Mouse (Mus musculus) adrenal gland, postnatal 10 days (tissue): ENCODE results near the gene Fibcd1. TPM values are rescaled to one million over a fixed set of nuclear protein-coding genes. Genes with fewer than 3 reads are reported as not detected.

Experiments used
- DNase-seq: peaks from one replicate; pipeline ENCODE4 v3.0.0; 2021; ENCODE audit warnings: mixed read lengths
- long read RNA-seq, 2 experiments: library from polyadenylated mRNA; stranded (forward); transcript quantifications; one replicate each; pipeline ENCODE4 v2.0.0; 2021
- total RNA-seq, 2 experiments: library from RNA; stranded (reverse); gene quantifications; 2 replicates each; pipeline ENCODE4 v1.2.3; 2021

The Fibcd1 gene
- total RNA-seq = under 1 TPM; 0.27 to 0.39 TPM
- long read RNA-seq, experiment 1 = 0 reads
- long read RNA-seq, experiment 2 = 0 reads

DNA sequence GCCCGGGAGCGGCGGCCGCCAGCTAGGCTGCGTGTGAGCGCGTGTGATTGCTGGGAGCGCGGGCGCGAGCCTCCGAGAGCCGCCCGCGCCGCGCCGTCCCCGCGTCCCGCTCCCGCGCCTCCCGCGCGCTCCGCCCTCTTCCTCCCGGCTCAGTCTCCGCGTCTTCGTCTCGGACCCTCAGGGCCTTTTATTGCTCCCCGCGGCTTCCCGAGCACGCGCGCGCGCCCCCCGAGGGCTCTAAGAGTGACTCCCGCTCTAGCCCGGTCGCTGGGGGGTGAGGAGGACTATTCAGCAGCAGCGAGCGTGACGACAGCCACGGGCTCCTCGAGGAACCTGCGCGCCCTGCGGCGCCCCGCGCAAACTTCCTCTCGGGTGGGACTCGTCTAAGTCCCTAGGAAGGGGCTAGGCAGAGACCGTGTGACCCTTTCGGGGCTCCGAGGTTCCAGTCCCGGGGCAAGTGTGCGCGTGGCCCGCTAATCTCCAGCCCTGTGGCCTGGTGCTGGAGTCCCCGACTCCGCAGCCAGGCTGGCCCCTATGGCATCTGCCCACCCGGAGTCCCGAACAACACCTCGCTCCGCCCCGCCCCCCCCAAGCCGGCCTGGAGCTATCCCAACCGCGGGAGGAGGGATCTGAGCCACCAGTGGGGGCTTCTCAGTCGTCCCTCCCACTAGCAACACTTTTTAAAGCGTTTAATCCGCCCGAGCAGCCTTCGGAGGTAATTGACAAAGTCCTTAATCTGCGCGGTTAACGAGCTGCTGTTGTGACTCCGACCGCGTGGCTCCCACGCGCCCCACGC lies at the start of gene Fibcd1:
Gene Fibcd1 (minus strand): TSS at position 110 of the 796 bp plus-strand sequence.
- DNase-seq = peak; percentile 27

DNA sequence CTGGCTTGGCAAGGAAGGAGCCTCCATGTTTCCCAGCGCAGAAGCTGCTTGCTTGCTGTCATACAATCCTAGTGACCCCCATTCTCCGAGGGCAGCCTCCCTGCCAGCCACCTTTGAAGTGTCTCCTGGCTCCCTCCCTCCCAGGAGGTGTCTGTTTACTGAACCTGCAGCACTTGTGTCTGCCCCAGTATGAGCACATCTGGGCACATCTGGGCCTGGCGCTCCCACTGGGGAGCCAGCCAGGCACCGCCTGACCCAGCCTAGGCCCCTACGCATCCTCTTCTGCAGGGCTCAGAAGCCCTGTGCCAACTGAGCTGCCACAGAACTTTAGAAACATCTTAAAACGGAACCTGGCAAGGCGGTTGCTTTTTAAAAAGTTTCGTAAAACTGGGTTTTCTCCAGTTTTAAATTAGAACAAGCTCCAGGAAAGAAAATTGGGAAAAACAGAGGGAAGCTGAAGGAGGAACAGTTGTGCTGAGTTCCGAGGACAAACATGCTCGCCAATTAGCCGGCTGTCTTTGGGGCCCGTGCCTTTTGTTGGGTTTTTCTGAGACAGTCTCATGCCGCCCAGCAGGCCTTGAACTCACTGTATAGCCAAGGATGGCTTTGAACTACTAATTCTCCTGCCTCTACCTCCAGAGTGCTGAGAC lies 48.5 kb upstream of the Fibcd1 start:
- no peak for DNase-seq

DNA sequence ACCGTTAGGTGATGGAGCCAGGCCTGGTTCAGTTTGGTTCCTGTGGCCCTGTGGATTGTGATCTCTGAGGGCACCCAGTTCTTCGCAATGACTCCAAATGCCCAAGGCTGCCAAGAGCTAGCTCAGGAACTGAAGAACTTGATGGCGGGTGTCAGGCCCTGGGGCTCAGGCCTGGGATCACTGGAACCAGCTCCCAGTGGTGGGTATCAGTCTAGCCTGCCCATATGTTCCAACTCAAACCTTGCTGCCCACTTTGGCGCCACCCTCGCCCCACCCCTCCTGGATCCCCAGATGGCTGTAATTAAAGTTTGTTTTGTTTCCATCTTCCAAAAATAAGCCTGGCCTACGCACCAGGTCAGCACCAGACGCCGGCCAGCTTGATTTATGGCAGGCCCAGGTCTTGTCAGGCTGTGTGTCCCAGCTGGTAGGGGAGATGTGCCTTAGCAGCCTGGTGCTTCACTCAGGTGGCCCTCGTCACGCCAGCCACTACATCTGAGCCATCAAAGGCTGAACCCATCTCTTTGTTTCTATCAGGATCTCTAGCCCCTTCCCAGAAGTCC lies 47.4 kb upstream of the Fibcd1 start:
- DNase-seq = no peak

DNA sequence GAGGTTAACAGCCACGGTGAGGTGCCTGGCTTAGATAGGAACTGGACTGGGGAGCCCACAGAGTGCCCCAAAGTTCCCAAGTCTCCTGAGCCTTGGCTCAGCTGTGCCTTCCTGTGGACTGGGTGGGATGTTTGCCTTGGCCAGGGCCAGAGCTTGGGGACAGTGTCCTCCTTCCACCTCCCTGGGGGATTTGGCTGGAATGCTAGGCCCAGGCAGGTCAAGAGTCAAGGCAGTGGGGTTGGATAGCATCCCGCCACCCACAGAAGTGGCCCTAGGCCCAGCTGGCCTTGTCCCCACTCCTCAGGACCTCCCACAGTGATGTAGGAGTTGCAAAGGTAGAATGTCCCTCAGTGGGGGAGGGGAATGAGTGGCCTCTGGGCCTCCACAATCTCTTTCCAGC lies 45.4 kb upstream of the Fibcd1 start:
- DNase-seq = peak; percentile 62

DNA sequence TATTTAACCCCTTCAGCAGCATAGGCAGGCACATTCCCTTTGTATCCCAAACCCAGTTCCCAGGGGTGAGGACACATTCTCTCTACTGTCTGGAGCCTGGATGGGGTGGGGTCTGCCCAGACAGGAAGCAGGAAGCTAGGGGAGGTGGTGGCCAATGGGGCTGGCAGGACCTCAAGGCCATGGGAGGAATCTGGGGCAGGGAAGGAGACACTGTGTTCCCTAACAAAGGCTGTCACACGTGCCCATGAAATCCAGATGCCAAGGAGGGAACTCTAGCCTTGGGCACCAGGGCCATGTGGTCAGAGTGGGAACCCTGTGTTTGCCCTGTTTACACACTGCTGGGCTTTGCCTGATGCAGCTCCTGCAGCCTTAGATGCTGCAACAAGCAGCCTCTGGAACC lies 43.1 kb upstream of the Fibcd1 start:
- DNase-seq = peak; percentile 51

DNA sequence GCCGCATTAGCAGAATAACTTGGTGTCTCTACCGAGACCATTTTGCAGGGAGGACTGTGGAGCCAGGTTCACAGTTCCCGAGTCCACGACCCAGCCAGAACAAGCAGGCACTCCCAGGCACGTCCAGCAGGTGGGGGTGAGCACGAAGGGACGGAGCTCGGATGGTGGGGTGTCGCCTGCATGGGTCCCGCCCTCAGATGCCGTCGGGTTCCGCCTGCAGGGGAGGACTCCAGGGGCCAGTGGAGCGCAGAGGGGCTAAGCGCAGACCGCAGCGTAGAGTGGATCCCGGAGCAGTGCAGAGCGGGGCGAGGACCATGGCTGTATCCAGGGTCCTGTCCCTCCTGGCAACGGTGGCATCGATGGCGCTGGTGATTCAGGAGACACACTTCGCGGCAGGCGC lies 41.2 kb upstream of the Fibcd1 start, which contains the start of gene Lamc3:
Gene Lamc3 (plus strand): TSS at position 262 of the 400 bp plus-strand sequence.
- DNase-seq = peak; percentile 81

DNA sequence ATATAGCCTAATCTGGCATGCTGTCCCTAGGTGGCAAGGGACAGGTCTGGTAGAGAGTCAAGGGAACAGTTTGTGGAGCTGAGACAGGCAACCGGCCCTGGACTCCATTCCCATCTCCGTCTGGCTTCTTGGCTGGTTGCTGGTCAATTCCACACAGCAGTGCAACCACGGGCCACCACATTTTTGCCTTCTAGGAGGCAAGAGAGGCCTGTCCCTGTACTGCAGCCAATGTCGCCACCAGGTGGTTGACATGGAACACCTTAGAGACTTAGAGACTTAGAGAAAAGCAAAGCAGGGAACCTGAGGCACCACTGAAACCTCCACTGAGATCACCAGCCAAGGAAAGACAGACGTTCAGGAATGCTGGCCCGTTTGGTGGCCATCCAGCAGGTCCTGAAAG lies 39.0 kb upstream of the Fibcd1 start:
- DNase-seq = peak; percentile 64

DNA sequence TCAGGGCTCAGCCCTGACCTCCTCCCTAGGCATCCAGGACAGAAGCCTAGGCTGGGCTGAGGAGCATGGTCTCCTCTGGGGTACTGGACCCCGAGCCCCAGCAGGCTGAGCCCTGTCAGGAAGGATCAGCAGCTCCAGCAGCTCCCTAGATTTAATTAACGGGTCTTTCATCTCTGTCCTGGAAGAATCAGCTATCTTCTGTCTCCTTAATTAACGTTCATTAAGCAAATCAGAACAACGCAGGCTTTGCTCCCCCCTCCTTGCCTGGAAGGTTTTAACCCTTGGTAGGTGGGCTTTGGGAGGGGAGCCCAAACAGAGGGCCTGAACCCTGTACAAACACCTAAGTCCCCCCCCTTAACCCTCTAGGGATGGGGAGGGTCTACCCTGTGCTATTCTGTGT lies 37.3 kb upstream of the Fibcd1 start:
- no peak for DNase-seq

DNA sequence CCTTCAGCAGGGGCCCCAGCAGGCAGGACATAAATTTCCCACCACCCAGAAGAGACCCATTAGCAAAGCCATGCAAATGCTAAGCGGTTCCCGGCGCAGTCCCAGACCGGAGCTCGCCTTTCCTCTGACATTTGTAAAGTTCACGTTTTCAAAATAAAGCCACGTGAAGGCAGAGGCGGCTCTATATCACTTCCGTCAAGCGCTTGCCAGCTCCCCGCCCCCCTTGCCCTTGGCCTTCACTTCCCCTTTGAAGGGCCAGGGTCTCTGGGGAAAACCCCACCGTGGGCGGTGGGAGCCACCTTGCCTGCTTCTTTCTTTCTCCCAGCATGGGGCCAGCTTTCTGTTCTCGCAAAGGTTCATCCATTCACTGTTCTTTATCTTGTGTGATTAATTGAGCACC lies 35.1 kb upstream of the Fibcd1 start:
- DNase-seq = peak; percentile 50

DNA sequence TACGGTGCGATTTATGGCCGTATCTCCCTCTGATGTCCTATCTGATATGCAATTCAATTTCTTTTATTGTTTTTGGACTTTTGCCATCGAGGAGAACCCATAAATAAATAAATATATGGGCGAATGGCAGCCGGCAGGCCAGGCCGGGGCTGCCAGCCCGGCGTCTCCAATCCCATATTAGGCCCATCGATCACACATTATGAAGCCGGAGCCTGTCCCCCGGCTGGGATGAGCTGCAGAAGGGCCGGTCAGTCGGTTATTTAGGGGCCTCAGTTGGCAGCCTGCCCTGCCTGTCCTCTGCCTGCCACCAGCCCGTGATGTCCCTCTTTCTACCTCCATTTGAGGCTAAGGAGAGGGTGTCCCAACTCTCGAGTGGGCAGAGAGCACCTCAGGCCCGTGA lies 32.8 kb upstream of the Fibcd1 start:
- DNase-seq = no peak

DNA sequence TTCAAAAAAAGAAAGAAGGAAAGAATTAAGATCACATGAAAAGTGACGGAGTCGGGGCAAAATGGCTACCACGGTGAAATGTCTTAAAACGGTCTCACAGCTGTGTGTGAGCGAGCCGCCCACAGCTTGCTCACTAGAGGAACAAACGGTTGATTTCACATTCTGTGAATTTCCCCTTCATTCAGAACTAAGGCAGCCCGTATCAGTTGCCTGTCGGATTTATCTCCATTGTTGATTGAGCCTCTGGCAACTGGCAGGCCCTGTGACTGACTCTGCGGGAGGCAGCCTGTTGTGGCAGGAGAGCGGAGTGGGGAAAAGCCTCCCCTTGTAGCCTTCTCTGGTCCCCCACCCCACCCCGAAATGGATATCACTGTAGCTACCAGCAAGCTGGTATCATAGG lies 30.6 kb upstream of the Fibcd1 start:
- no peak for DNase-seq

DNA sequence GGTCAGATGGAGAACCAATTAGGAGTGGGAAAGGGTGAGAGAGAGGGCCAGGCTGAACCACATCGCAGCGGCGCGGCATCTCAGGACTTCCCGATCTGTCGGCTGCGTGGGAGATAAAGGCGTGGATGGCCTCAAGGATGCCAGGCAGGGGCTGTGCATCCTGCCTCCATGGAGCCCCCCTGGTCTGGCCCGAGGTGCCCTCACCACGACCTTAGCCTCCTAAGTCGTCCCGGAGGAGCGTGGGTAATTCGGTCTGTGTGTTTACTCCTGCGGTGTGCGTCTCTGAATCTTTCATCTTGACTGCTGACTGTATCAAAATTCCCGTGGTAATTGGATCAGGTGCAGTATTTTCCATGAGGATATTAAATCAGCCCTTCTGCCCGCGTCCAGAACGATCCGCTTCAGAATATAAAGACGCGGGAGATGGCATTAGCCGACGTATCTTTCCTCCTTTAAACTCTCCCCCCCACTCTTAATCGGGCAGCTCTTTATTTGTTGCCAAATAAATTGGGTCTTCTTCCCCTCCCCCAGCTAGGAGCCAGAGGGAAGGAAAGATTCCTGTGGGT lies 28.6 kb upstream of the Fibcd1 start:
- DNase-seq = no peak

DNA sequence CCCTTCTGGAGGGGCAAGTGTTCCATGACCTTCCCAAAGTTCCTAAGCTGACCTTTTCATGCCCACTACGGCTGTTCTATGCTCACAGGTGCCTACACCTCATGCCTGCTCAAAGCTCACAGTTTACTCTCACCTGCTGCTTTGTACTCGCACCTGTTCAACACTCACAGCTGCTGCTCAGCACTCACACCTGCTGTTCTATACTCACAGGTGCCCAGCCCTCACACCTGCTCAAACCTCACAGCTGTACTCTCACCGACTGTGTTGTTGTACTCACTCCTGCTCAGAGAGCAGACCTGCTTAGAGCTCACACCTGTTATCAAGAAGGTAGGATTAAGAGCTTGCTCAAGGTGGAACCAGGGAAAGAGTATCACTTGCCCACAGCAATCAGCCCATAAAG lies 24.9 kb upstream of the Fibcd1 start:
- no peak for DNase-seq

DNA sequence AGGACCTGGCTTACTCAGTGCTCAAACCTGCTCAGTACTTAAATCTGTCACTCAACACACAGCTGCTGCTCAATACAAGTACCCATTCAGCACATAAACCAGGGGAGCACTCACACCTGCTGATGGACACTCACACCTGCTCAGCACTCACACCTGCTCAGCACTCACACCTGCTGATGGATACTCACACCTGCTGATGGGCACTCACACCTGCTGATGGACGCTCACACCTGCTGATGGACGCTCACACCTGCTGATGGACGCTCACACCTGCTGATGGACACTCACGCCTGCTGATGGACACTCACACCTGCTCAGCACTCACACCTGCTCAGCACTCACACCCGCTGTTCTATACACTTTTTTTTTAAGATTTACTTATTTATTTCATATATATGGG lies 23.9 kb upstream of the Fibcd1 start:
- DNase-seq = no peak

DNA sequence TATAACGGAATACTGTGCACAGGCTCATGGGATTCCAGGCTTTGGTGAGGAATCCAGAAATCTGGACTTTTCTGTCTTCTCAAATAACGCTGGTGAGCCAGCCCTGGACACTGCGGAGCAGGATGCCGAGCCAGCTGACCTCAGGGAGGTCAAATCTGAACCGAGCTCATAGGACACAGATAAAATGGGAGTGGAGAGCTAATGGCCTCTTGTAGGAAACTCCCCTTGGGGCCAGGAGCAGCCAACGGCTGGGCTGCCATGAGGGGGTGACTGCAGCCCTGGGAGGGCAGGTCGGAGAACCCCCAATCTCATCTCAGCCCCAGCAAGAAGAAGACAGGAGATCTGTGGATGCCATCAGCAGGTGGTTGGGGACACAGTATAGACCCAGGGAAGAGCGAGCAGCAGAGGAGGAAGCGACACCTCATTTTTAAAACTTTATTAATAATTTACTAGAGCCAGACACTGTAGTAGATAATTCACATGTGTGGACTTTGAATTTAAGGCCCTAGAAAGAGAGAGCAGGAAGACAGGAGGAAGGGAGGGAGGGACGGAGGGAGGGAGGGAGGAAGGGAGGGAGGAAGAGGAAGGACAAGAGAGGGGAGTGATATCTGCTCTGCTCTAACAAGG lies 22.8 kb upstream of the Fibcd1 start:
- no peak for DNase-seq

DNA sequence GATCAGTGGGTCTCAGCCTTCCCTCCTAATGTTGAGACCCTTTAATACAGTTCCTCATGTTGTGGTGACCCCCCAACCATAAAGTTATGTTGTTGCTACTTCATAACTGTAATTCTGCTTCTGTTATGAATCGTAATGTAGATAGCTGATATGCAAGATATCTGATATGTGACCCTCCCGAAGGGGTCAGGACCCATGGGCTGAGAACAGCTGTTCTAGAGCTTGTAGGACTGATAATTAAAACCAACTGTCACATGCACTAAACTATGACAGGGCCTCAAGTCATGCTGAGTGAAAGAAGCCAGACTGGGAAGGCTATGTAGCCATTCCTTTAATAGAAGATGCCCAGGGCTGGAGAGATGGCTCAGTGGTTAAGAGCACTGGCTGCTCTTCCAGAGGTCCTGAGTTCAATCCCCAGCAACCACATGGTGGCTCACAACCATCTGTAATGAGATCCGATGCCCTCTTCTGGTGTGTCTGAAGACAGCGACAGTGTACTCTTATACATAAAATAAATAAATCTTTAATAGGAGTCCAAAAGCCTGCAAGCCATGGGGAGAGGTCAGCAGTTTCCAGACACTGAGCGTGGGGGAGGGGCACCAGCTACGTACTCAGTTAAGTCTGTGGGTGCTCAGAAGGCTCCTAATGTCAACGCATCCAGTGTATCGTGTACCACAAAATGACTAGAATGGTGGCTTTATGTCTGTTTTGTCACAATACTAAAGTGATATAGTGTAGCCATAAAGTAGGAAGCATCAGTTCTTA lies 22.1 kb upstream of the Fibcd1 start:
- DNase-seq = no peak

DNA sequence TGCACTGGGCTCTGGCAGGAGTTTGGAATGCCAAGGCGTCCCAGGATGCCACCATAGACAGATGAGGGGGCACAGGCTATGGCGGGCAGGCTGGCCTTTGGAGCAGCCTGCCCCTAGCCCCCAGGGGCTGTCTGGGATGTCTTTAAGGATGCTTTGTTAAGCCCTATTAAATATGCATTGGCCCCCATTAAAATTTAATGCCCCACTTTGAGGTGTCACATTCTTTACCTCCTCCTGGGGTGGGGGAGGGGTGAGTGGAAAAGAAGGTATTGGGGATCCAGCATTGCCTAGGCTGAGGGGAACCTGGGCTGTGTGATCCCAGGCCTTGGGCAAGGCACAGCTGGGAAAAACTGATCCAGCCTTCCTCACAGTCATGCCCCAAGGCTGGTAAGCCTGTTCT lies 20.0 kb upstream of the Fibcd1 start:
- DNase-seq = no peak

DNA sequence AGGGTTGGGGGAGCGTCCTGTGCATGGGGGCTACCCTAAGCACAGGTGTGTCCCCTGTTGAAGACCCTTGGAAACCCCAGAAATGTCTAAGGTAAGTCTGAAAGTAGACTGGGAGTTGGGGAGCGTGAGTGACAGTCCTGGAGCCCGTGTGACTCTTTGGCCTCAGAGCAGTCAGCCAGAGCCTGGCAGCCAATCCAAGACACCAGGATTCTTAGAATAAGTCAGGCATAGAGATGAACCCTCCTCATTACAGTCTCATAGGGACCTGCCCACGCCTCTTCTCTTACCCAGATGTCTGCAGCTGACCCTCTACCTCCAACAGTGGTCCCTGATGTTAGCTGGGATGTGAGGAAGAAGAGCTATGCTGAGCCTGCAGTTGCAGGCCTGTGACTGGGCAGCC lies 19.5 kb upstream of the Fibcd1 start:
- no peak for DNase-seq

DNA sequence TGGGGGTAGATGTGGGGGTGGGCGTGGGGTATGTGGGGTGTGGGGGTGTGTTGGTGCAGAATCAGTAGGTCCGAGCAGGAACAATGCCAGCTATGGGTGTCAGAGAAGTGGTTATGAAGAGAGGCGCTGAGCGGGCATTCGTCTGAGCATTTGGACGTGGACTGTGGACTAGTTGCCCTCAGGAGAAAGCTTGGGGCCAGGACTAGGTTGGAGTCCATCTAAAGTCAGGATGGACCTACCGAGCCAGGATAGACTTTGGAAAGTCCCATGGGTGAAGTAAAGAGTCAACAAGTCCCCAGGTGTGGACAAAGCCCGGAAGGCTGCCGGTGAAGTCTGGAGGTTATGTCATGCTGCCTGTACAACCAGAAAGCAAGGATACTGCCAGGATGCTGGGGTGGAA lies 19.1 kb upstream of the Fibcd1 start:
- DNase-seq = no peak

DNA sequence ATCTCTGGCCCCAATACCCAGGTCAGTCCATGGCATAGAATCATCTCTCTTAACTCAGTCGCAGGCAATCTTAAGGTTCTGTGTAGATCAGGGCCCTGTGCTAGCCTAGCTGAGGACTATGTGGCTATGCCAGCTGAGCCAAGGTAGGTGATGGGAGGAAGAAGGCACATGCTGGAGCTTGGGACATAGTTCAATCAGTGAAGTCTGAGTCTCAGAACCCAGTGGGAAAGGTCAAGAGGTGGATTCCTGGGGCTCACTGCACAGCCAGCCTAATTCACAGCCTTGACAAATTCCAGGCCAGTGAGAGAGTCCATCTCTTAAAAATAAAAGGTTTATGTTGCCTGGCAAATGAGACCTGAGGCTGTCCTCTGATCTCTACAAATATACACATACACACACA lies 18.0 kb upstream of the Fibcd1 start:
- DNase-seq = no peak

DNA sequence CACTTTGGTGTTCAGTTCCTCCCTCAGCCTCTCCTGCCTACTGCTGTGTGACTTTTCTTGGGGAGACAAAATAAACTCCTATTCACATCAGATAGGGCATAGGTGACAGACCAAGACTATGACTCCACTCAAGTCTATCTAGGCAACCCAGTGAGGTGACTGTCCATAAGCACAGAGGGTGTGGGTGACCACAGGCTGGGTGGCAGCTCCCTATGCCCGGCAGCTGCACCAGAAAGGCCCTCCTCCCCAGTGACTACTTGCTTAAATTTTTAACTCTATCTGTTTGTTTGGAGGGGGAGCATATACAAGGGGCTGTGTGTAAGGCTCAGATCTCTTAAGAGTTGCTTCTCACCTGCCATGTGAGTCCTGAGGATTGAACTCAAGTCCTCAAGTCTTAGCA lies 17.1 kb upstream of the Fibcd1 start:
- DNase-seq = no peak

DNA sequence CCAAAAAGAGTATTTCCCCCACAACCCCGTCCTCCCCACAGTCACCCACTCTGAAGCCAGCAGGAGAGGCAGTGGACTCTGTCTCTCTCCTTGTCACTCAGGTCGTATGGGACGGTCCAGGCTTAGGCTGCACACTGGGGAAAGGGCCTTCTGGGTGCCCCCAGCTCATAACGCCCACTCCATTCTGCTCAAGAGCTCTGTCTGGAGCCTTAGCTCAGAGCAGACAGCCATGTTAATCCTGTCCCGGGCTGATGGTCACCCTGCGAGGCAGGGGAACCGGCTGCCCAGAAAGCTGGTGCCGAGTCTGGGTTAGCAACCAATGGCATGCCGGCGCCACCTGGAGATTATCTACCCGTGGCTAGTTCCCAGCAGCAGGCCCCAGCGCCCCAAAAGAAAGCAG lies 12.7 kb upstream of the Fibcd1 start:
- no peak for DNase-seq
